Mouse (Mus musculus): ENCODE data around the gene Gm42420.

- TF ChIP-seq CTCF (IDR thresholded peaks at IDR 0.05; ENCODE audit: low read depth, low read length) (no peak), POLR2A (IDR thresholded peaks at IDR 0.05; ENCODE audit: borderline replicate concordance, low read depth, low read length) (no peak)
Measured at GRCm38 (mm10) chr6:39551981-39552636, 33.4 kb upstream of the Gm42420 start.
